ENCODE assay signal across 8 mouse cellular contexts in the genomic region with DNA sequence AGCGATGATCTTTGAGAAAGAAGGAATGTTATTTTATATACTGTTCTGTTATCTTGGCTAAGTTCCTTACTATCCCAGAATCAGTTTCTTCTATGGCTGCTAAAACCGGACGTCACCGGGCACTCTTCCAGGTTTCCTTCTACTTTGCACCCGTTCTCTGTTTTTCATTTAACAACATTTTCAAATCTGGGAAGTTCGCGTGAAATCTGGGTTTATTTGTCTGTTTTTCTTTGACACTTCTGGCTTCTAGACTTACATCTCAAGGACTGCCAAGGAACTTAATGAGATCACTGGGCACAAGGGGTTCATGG. TPM values are rescaled to one million over a fixed set of nuclear protein-coding genes. Genes with fewer than 3 reads are reported as not detected.
A peak's percentile ranks its signal among the peaks of the same experiment; 100 is the strongest.
DNase-seq lines count a peak whose midpoint lies in the region; ATAC-seq and TF ChIP-seq lines count a peak whose summit lies in the region.

No protein-coding gene starts in this region.

- no peak for TF ChIP-seq POLR2A in MEL (IDR thresholded peaks at IDR 0.05; ENCODE audit: control insufficient read depth in 1 of 2, insufficient read depth in 1 of 2, low read depth in 1 of 2, low read length in 2 of 2, poor library complexity in 1 of 2)
- no peak for TF ChIP-seq POLR2A in olfactory bulb, adult 2 months (IDR thresholded peaks at IDR 0.05; ENCODE audit: insufficient read depth, low read depth, low read length)

- peaks cover 2 to 9% of the 10 kb centered on the region in 2 experiments; a peak in 3 of 4 replicates for H3K4me1 ChIP-seq in MEL (ENCODE audit: control insufficient read depth in 1 of 2, insufficient read depth in 2 of 2, low read length in 2 of 2)
- H3K4me1 ChIP-seq in forebrain, embryonic 11.5 days (replicated peaks; ENCODE audit: control insufficient read depth, insufficient read depth, low read length) = peaks cover 5% of the 10 kb centered on the region; the same call in 1 of the 2 replicates
- peaks cover 5% of the 10 kb centered on the region; the same call in 1 of the 2 replicates for H3K4me1 ChIP-seq in hindbrain, postnatal 0 days (ENCODE audit: insufficient read depth, low read length)
- peaks cover 16% of the 10 kb centered on the region for H3K4me1 ChIP-seq in liver, embryonic 16.5 days (ENCODE audit: control insufficient read depth, low read depth, low read length)
- peaks cover 4% of the 10 kb centered on the region; the same call in 1 of the 2 replicates for H3K4me1 ChIP-seq in olfactory bulb, adult 2 months (ENCODE audit: control insufficient read depth, insufficient read depth, low read length)

- peaks cover 10 to 16% of the 10 kb centered on the region in 2 experiments for H3K36me3 ChIP-seq in MEL (ENCODE audit: control insufficient read depth in 1 of 2, insufficient read depth in 2 of 2, low read length in 2 of 2)
- H3K36me3 ChIP-seq in forebrain, embryonic 11.5 days (ENCODE audit: control insufficient read depth, insufficient read depth, low read length) = no peaks in the 10 kb centered on the region; the same call in 1 of the 2 replicates
- H3K36me3 ChIP-seq in hindbrain, postnatal 0 days (ENCODE audit: insufficient read depth, low read length) = no peaks in the 10 kb centered on the region
- no peaks in the 10 kb centered on the region for H3K36me3 ChIP-seq in liver, embryonic 16.5 days (ENCODE audit: control insufficient read depth, insufficient read depth)

- peak; percentile 92 for DNase-seq in heart, adult 11 months
- DNase-seq in heart, adult 8-10 months (ENCODE audit: low spot score) = no peak
- DNase-seq in MEL (ENCODE audit: low read depth, low spot score) = no peak
- DNase-seq in forebrain, embryonic 11.5 days (ENCODE audit: low spot score) = no peak
- DNase-seq in hindbrain, postnatal 0 days (ENCODE audit: low spot score) = peak; percentile 51
- DNase-seq in embryo, embryonic 10.5 days (ENCODE audit: low spot score) = no peak

- no peaks in the 10 kb centered on the region for H3K9me3 ChIP-seq in MEL (replicated peaks; ENCODE audit: insufficient read depth, low read length)
- no peaks in the 10 kb centered on the region for H3K9me3 ChIP-seq in forebrain, embryonic 11.5 days (ENCODE audit: control insufficient read depth, low read length)
- no peaks in the 10 kb centered on the region for H3K9me3 ChIP-seq in hindbrain, postnatal 0 days (ENCODE audit: low read length)
- H3K9me3 ChIP-seq in liver, embryonic 16.5 days (replicated peaks; ENCODE audit: control insufficient read depth, low read length) = no peaks in the 10 kb centered on the region

- H3K9ac ChIP-seq in MEL (ENCODE audit: control insufficient read depth, low read depth, low read length, poor library complexity, severe bottlenecking) = peak overlapping the region; percentile 98
- H3K9ac ChIP-seq in forebrain, embryonic 11.5 days (ENCODE audit: low read length) = peak overlapping the region; percentile 68
- peak overlapping the region; percentile 77 for H3K9ac ChIP-seq in hindbrain, postnatal 0 days (replicated peaks; ENCODE audit: low read length)
- H3K9ac ChIP-seq in liver, embryonic 16.5 days (ENCODE audit: low read depth, low read length) = peak overlapping the region; percentile 85

- H3K79me2 ChIP-seq in MEL (ENCODE audit: control insufficient read depth, insufficient read depth, low read length, poor library complexity) = peaks cover 24% of the 10 kb centered on the region

- no peak for TF ChIP-seq RAD21 in MEL (IDR thresholded peaks at IDR 0.05; ENCODE audit: low read depth, low read length)

- peak overlapping the region; percentile 81 for H3K27ac ChIP-seq in MEL (ENCODE audit: control insufficient read depth, low read depth, low read length)
- peak overlapping the region; percentile 74 for H3K27ac ChIP-seq in forebrain, embryonic 11.5 days (ENCODE audit: low read depth, low read length)
- peak overlapping the region; percentile 82 for H3K27ac ChIP-seq in hindbrain, postnatal 0 days
- peak overlapping the region; percentile 82 for H3K27ac ChIP-seq in liver, embryonic 16.5 days (ENCODE audit: low read length)
- H3K27ac ChIP-seq in olfactory bulb, adult 2 months (ENCODE audit: insufficient read depth, low read depth, low read length) = peak overlapping the region; percentile 89

- peak overlapping the region; percentile 74 to 91 for H3K4me3 ChIP-seq in MEL (ENCODE audit: control insufficient read depth in 1 of 2, insufficient read depth in 1 of 2, low read depth in 2 of 2, low read length in 2 of 2)
- H3K4me3 ChIP-seq in forebrain, embryonic 11.5 days (ENCODE audit: low read depth, low read length) = peak overlapping the region; percentile 53
- peak overlapping the region; percentile 67 for H3K4me3 ChIP-seq in hindbrain, postnatal 0 days (ENCODE audit: low read length)
- H3K4me3 ChIP-seq in liver, embryonic 16.5 days (ENCODE audit: low read depth, low read length) = peak overlapping the region; percentile 89
- peak overlapping the region; percentile 83 for H3K4me3 ChIP-seq in olfactory bulb, adult 2 months (ENCODE audit: insufficient read depth, low read depth, low read length)

- H3K4me2 ChIP-seq in forebrain, embryonic 11.5 days (ENCODE audit: low read depth, low read length, severe bottlenecking) = peak overlapping the region; percentile 73
- H3K4me2 ChIP-seq in hindbrain, postnatal 0 days (ENCODE audit: low read depth, low read length) = peak overlapping the region; percentile 79
- peak overlapping the region; percentile 81 for H3K4me2 ChIP-seq in liver, embryonic 16.5 days (ENCODE audit: low read depth, low read length)

- no peak for TF ChIP-seq CTCF in MEL (IDR thresholded peaks at IDR 0.05 in 2 of 3, conservative IDR thresholded peaks at IDR 0.05 in 1 of 3; ENCODE audit: control insufficient read depth in 1 of 3, insufficient read depth in 1 of 3, low read depth in 2 of 3, low read length in 3 of 3, poor library complexity in 1 of 3, severe bottlenecking in 1 of 3)
- no peak for TF ChIP-seq CTCF in hindbrain, postnatal 0 days (IDR thresholded peaks at IDR 0.05; ENCODE audit: low read depth)
- TF ChIP-seq CTCF in olfactory bulb, adult 2 months (IDR thresholded peaks at IDR 0.05; ENCODE audit: insufficient read depth, low read depth, low read length) = no peak

- TF ChIP-seq EP300 in MEL (IDR thresholded peaks at IDR 0.05; ENCODE audit: low read depth in 1 of 2, low read length in 2 of 2) = no peak

- WGBS in forebrain, embryonic 11.5 days = 49% methylated on average over 7 of the region's 7 CpGs
- WGBS in hindbrain, postnatal 0 days = 29% methylated on average over 7 of the region's 7 CpGs
- 17% methylated on average over 7 of the region's 7 CpGs for WGBS in liver, embryonic 16.5 days (ENCODE audit: insufficient replicate concordance)
- 9% methylated on average over 7 of the region's 7 CpGs for WGBS in olfactory bulb, adult 2 months

- ATAC-seq in forebrain, embryonic 11.5 days (replicated peaks; ENCODE audit: low FRiP score) = no peak; the same call in 1 of the 2 replicates
- ATAC-seq in hindbrain, postnatal 0 days = peak; percentile 4; the same call in 1 of the 2 replicates
- ATAC-seq in liver, embryonic 16.5 days (ENCODE audit: low read depth) = peak; percentile 16; the same call in 1 of the 2 replicates

- H3K27me3 ChIP-seq in MEL (ENCODE audit: control insufficient read depth in 1 of 2, insufficient read depth in 2 of 2, low read length in 2 of 2) = no peaks in the 10 kb centered on the region
- H3K27me3 ChIP-seq in forebrain, embryonic 11.5 days (ENCODE audit: control insufficient read depth, insufficient read depth, low read length) = no peaks in the 10 kb centered on the region
- H3K27me3 ChIP-seq in hindbrain, postnatal 0 days (ENCODE audit: insufficient read depth, low read length) = no peaks in the 10 kb centered on the region
- H3K27me3 ChIP-seq in liver, embryonic 16.5 days (ENCODE audit: control insufficient read depth, insufficient read depth, low read depth, low read length) = no peaks in the 10 kb centered on the region; the same call in 1 of the 2 replicates

TF ChIP-seq in MEL, 35 proteins besides CTCF, POLR2A, EP300 and RAD21 (continues in another document):
- TF ChIP-seq UBTF (IDR thresholded peaks at IDR 0.05; ENCODE audit: borderline replicate concordance, insufficient read depth, low read depth, low read length) = no peak
- TF ChIP-seq HCFC1 (IDR thresholded peaks at IDR 0.05; ENCODE audit: low read depth, low read length) = no peak
- no peak for TF ChIP-seq E2F4 (IDR thresholded peaks at IDR 0.05; ENCODE audit: borderline replicate concordance, low read depth, low read length)
- no peak for TF ChIP-seq MXI1 (IDR thresholded peaks at IDR 0.05; ENCODE audit: low read depth, low read length)
- no peak for TF ChIP-seq ZC3H11A (IDR thresholded peaks at IDR 0.05; ENCODE audit: low read depth, low read length)
- TF ChIP-seq KAT2A (conservative IDR thresholded peaks at IDR 0.05; ENCODE audit: low read depth, low read length) = no peak
- TF ChIP-seq BHLHE40 (IDR thresholded peaks at IDR 0.05; ENCODE audit: borderline replicate concordance, low read depth, low read length) = no peak
- TF ChIP-seq NRF1 (IDR thresholded peaks at IDR 0.05; ENCODE audit: insufficient read depth, low read depth, low read length, poor library complexity, severe bottlenecking) = no peak

RNA-seq across cellular contexts. Expression of a gene that starts 0.5 kb away (rescaled TPM):
- total RNA-seq in heart, adult 8-10 months (2022) = 100 to 1,000 TPM in 2 of 4 experiments, 10 to 100 TPM in 2; 97.9 to 120 (median 104) TPM
- 239 and 264 TPM in 2 replicates for total RNA-seq in MEL (2012; rRNA removed)
- polyA plus RNA-seq in MEL (2012; ENCODE audit: insufficient read depth in 1 of 2, insufficient read length in 2 of 2, low read depth in 1 of 2, low replicate concordance in 2 of 2, missing spikeins in 1 of 2) = 100 to 1,000 TPM in 1 of 2 experiments, not detected in 1; 194 TPM
- polyA plus RNA-seq in forebrain, embryonic 11.5 days (2014; fragmentation: Nextera tagmentation; extraction: Ambion mirVana) = 122 and 132 TPM in 2 replicates
- total RNA-seq in hindbrain, postnatal 0 days (2014; rRNA removed) = 7.5 and 10.1 TPM in 2 replicates
- 92.2 and 101 TPM in 2 replicates for polyA plus RNA-seq in hindbrain, postnatal 0 days (2015; fragmentation: Nextera tagmentation; extraction: Ambion mirVana)
- polyA plus RNA-seq in liver, embryonic 16.5 days (2015; fragmentation: Nextera tagmentation; extraction: Ambion mirVana) = 50.2 and 63.2 TPM in 2 replicates
- polyA plus RNA-seq in olfactory bulb, adult 2 months (2012; ENCODE audit: insufficient read depth, insufficient read length, low replicate concordance, missing spikeins) = not detected in 2 replicates

RNA-seq across cellular contexts. Expression of a gene that starts 57.0 kb away (rescaled TPM):
- 10 to 100 TPM; 12.4 to 14.8 (median 13.6) TPM for total RNA-seq in heart, adult 8-10 months (2022)
- total RNA-seq in MEL (2012; rRNA removed) = 31.9 and 42.5 TPM in 2 replicates
- polyA plus RNA-seq in MEL (2012; ENCODE audit: insufficient read depth in 1 of 2, insufficient read length in 2 of 2, low read depth in 1 of 2, low replicate concordance in 2 of 2, missing spikeins in 1 of 2) = 100 to 1,000 TPM in 1 of 2 experiments, 10 to 100 TPM in 1; 48.8 to 419 TPM
- polyA plus RNA-seq in forebrain, embryonic 11.5 days (2014; fragmentation: Nextera tagmentation; extraction: Ambion mirVana) = 26.6 and 31.2 TPM in 2 replicates
- 22.6 and 26.5 TPM in 2 replicates for total RNA-seq in hindbrain, postnatal 0 days (2014; rRNA removed)
- polyA plus RNA-seq in hindbrain, postnatal 0 days (2015; fragmentation: Nextera tagmentation; extraction: Ambion mirVana) = 24.0 and 26.4 TPM in 2 replicates
- 16.9 TPM in 2 replicates for polyA plus RNA-seq in liver, embryonic 16.5 days (2015; fragmentation: Nextera tagmentation; extraction: Ambion mirVana)
- polyA plus RNA-seq in olfactory bulb, adult 2 months (2012; ENCODE audit: insufficient read depth, insufficient read length, low replicate concordance, missing spikeins) = not detected in 2 replicates

Comparison
In these comparisons a context has a peak if more than half of its experiments do, and no peak if none do; other contexts are left out.
1. DNase-seq: peak in heart, adult 11 months (single experiment) and hindbrain, postnatal 0 days (single experiment); none in heart, adult 8-10 months (single experiment), MEL (single experiment), forebrain, embryonic 11.5 days (single experiment) and embryo, embryonic 10.5 days (single experiment).
2. Peak in every context shown above with its lines, with median percentiles within 50 percentile points of each other: H3K27ac ChIP-seq, H3K4me3 ChIP-seq, H3K9ac ChIP-seq and H3K4me2 ChIP-seq.